Mouse (Mus musculus): ENCODE measurements around the gene Desi1. TPM values are rescaled to one million over a fixed set of nuclear protein-coding genes. Genes with fewer than 3 reads are reported as not detected.

The Desi1 gene
- polyA plus RNA-seq (2015; fragmentation: Nextera tagmentation; extraction: Ambion mirVana), result 50.6 and 50.9 TPM in 2 replicates

GRCm38 (mm10) chr15:82033762-82034161 lies at the start of gene Desi1:
Gene Desi1, minus strand, starts transcription at chr15:82033862.
- Histone ChIP-seq H3K4me2 (no peak within 1 kb of the TSS), H3K27me3 (replicated peaks) (no peaks in the 10 kb centered on the region), H3K9me3 (no peaks in the 10 kb centered on the region), H3K9ac (no peak within 1 kb of the TSS), H3K4me1 (no peaks in the 10 kb centered on the region), H3K36me3 (replicated peaks) (peaks cover 35% of the 10 kb centered on the region; the same call in 1 of the 2 replicates), H3K4me3 (no peak within 1 kb of the TSS), H3K27ac (no peak within 1 kb of the TSS)
- ATAC-seq (replicated peaks), result no peak
- WGBS, result 97% methylated on average over 4 of the region's 4 CpGs

DNA sequence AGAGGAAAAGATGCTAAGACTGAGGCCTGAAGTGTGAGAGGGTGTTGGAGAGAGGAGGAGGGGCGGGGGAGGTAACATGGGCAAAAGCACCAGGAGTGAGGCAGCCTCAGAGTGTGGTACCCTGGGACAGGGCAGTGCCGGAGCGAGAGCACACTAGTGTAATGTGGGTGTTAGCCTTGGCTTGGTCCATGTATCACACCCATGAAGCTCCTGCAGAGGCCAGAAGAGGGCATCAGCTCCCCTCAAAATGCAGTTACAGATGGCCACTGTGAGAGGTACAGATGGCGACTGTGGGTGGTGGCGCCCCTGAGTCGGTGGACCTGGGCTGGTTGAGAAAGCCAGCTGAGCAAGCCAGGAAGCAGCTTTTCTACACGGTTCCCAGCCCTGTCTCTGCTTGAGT lies 47.5 kb upstream of the Desi1 start:
- no peak overlapping the region for H3K4me2 ChIP-seq
- H3K9ac ChIP-seq, result no peak overlapping the region
- WGBS, result 35% methylated on average over 7 of the region's 7 CpGs
- no peaks in the 10 kb centered on the region for H3K9me3 ChIP-seq
- no peaks in the 10 kb centered on the region for H3K4me1 ChIP-seq
- H3K36me3 ChIP-seq (replicated peaks), result no peaks in the 10 kb centered on the region
- no peaks in the 10 kb centered on the region for H3K27me3 ChIP-seq (replicated peaks)
- H3K27ac ChIP-seq, result no peak overlapping the region
- no peak overlapping the region for H3K4me3 ChIP-seq
- ATAC-seq (replicated peaks), result no peak

GRCm38 (mm10) chr15:82079883-82080282 lies 46.2 kb upstream of the Desi1 start:
- no peaks in the 10 kb centered on the region for H3K27me3 ChIP-seq (replicated peaks)
- no peak overlapping the region for H3K9ac ChIP-seq
- H3K27ac ChIP-seq, result no peak overlapping the region
- no peaks in the 10 kb centered on the region for H3K9me3 ChIP-seq
- no peak overlapping the region for H3K4me2 ChIP-seq
- H3K4me1 ChIP-seq, result no peaks in the 10 kb centered on the region
- ATAC-seq (replicated peaks), result no peak
- H3K36me3 ChIP-seq (replicated peaks), result no peaks in the 10 kb centered on the region
- H3K4me3 ChIP-seq, result no peak overlapping the region
- 66% methylated on average over 10 of the region's 10 CpGs for WGBS

- WGBS, result 86% methylated on average over 7 of the region's 7 CpGs
- Histone ChIP-seq H3K9ac (no peak overlapping the region), H3K4me1 (0 out of 2 replicates have a peak, but pooled peaks cover 2% of the 10 kb centered on the region), H3K27ac (no peak overlapping the region), H3K9me3 (no peaks in the 10 kb centered on the region), H3K27me3 (replicated peaks) (peaks cover 27% of the 10 kb centered on the region), H3K36me3 (replicated peaks) (no peaks in the 10 kb centered on the region), H3K4me3 (no peak overlapping the region), H3K4me2 (no peak overlapping the region)
- no peak for ATAC-seq (replicated peaks)
Measured at GRCm38 (mm10) chr15:82073490-82073889, 39.8 kb upstream of the Desi1 start.

DNA sequence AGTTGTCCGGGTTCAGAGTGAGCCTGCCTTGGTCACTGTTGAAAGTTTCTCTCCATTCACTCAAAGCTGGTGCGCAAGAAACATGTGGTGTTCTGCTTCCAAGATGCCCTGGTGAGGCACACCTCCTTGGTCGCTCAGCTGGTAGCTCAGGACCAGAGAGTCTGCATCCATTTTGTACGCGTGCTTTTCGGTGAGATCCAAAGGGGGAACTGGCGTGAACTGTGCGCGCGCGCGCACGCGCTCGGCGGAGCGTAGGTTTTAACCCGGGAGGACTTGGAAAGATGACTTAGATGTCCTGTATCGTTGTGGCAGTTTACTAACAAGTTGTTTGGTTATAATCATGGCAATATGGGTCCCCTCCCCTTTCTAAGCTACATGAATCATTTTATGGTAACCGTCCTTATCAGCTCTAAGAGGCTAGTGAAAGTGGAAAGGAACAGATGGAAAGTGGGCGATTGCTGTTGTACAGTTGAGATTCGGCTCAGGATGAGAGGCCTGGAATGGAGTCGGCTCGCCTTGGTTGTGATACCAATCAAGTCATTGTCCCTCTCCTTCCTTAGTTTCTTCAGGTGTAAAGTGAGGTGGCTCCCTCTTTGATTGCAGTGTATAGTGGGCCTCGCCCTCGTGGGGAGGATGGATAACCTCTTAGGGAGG lies 38.3 kb upstream of the Desi1 start:
- Histone ChIP-seq H3K4me2 (no peak overlapping the region), H3K27ac (no peak overlapping the region), H3K27me3 (replicated peaks) (peaks cover 35% of the 10 kb centered on the region), H3K36me3 (replicated peaks) (no peaks in the 10 kb centered on the region), H3K4me1 (0 out of 2 replicates have a peak, but pooled peaks cover 2% of the 10 kb centered on the region), H3K9ac (no peak overlapping the region), H3K9me3 (no peaks in the 10 kb centered on the region), H3K4me3 (no peak overlapping the region)
- ATAC-seq (replicated peaks), result no peak
- 91% methylated on average over 26 of the region's 26 CpGs for WGBS

- H3K4me2 ChIP-seq, result peak within 1 kb of the TSS; percentile 41
- no peak within 1 kb of the TSS for H3K9ac ChIP-seq
- WGBS, result 20% methylated on average over 40 of the region's 40 CpGs
- H3K27me3 ChIP-seq (replicated peaks), result peaks cover 35% of the 10 kb centered on the region
- no peak for ATAC-seq (replicated peaks)
- H3K4me3 ChIP-seq, result peak within 1 kb of the TSS; percentile 18
- H3K9me3 ChIP-seq, result no peaks in the 10 kb centered on the region
- no peak within 1 kb of the TSS for H3K27ac ChIP-seq
- 0 out of 2 replicates have a peak, but pooled peaks cover 2% of the 10 kb centered on the region for H3K4me1 ChIP-seq
- no peaks in the 10 kb centered on the region for H3K36me3 ChIP-seq (replicated peaks)
Measured at GRCm38 (mm10) chr15:82069898-82070297, 36.2 kb upstream of the Desi1 start, which contains the start of gene Mei1. Gene Mei1, plus strand, starts transcription at chr15:82069996.

GRCm38 (mm10) chr15:82065511-82065910 lies 31.8 kb upstream of the Desi1 start:
- Histone ChIP-seq H3K9ac (no peak overlapping the region), H3K4me3 (no peak overlapping the region), H3K36me3 (replicated peaks) (no peaks in the 10 kb centered on the region), H3K4me1 (0 out of 2 replicates have a peak, but pooled peaks cover 2% of the 10 kb centered on the region), H3K4me2 (no peak overlapping the region), H3K27me3 (replicated peaks) (peaks cover 27% of the 10 kb centered on the region), H3K27ac (no peak overlapping the region), H3K9me3 (no peaks in the 10 kb centered on the region)
- 18% methylated on average over 7 of the region's 7 CpGs for WGBS
- no peak for ATAC-seq (replicated peaks)

DNA sequence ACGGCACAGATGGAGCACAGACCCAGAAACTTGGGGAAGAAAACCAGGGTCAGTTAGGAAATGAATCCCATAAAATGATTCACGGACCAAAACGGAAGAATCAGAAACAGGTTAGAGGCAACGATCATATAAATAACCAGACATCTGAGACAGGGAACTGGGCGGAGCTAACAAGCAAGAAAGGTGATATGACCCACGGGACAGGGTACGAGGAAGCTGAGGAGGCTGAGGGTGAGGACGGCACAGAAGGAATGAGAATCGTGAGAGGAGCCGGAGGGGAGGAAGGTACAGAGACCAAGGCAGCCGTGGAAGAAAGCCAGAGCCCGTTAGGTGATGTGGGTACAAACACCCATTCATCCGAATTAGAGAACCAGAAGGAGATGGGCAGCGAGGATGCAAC lies 30.2 kb upstream of the Desi1 start:
- Histone ChIP-seq H3K27me3 (replicated peaks) (peaks cover 12% of the 10 kb centered on the region), H3K27ac (no peak overlapping the region), H3K36me3 (replicated peaks) (no peaks in the 10 kb centered on the region), H3K4me2 (no peak overlapping the region), H3K9me3 (no peaks in the 10 kb centered on the region), H3K9ac (no peak overlapping the region), H3K4me3 (no peak overlapping the region), H3K4me1 (no peaks in the 10 kb centered on the region)
- ATAC-seq (replicated peaks), result no peak
- 76% methylated on average over 14 of the region's 14 CpGs for WGBS

- Histone ChIP-seq H3K4me1 (no peaks in the 10 kb centered on the region), H3K4me3 (no peak within 1 kb of the TSS), H3K27ac (no peak within 1 kb of the TSS), H3K36me3 (replicated peaks) (no peaks in the 10 kb centered on the region), H3K27me3 (replicated peaks) (no peaks in the 10 kb centered on the region), H3K4me2 (no peak within 1 kb of the TSS), H3K9ac (no peak within 1 kb of the TSS), H3K9me3 (no peaks in the 10 kb centered on the region)
- WGBS, result 77% methylated on average over 1 of the region's 1 CpGs
- no peak for ATAC-seq (replicated peaks)
Measured at GRCm38 (mm10) chr15:82058719-82059201, 25.1 kb upstream of the Desi1 start, which contains the start of gene 4930407I10Rik. Gene 4930407I10Rik, plus strand, starts transcription at chr15:82059151.

GRCm38 (mm10) chr15:82052544-82052943 lies 18.9 kb upstream of the Desi1 start:
- Histone ChIP-seq H3K27ac (no peak overlapping the region), H3K4me3 (no peak overlapping the region), H3K9ac (no peak overlapping the region), H3K4me2 (no peak overlapping the region), H3K36me3 (replicated peaks) (no peaks in the 10 kb centered on the region), H3K9me3 (no peaks in the 10 kb centered on the region), H3K27me3 (replicated peaks) (0 out of 2 replicates have a peak, but pooled peaks cover 3% of the 10 kb centered on the region), H3K4me1 (peaks cover 4% of the 10 kb centered on the region)
- 73% methylated on average over 5 of the region's 5 CpGs for WGBS
- ATAC-seq (replicated peaks), result no peak

- H3K27me3 ChIP-seq (replicated peaks), result no peaks in the 10 kb centered on the region
- under 1% methylated on average over 74 of the region's 74 CpGs for WGBS
- ATAC-seq (replicated peaks), result peak; percentile 92
- peak within 1 kb of the TSS; percentile 89 for H3K4me2 ChIP-seq
- peaks cover 7% of the 10 kb centered on the region; the same call in 1 of the 2 replicates for H3K36me3 ChIP-seq (replicated peaks)
- peaks cover 29% of the 10 kb centered on the region for H3K4me1 ChIP-seq
- peak within 1 kb of the TSS; percentile 83 for H3K4me3 ChIP-seq
- peak within 1 kb of the TSS; percentile 97 for H3K9ac ChIP-seq
- H3K9me3 ChIP-seq, result no peaks in the 10 kb centered on the region
- peak within 1 kb of the TSS; percentile 87 for H3K27ac ChIP-seq
Measured at GRCm38 (mm10) chr15:82047080-82047883, 13.6 kb upstream of the Desi1 start, which contains the start of gene Snu13. Gene Snu13, minus strand, starts transcription at chr15:82047598.

DNA sequence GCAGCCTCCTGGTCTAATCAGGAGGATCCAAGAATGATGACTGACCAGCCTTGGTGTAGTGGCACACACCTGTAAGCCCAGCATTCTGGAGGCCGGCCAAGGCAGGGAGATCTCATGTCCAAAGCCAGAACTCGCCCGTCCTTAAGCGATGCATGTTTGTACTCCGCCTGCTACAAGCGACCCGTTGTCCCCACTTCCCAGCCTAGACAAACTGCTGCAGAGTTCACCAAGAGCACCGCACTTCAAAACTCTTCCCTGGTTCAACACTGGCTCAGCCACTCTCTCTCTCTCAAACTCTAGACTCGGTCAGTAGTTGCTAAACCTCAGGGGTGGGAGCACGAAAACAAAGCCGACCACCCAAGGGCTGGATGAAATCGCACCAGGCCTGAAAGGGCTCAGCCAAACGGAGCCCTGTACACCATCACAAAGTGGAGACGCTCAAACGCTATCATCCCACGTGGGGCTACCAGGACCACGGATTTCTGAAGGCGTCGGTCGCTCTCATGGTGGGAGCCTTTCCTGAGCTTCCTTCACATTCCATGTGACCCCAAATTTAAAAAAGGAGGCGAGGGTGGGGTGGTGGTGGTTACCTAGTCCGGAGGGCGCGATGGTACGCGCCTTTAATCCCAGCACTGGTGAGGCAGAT lies 12.7 kb upstream of the Desi1 start:
- 5% methylated on average over 26 of the region's 26 CpGs for WGBS
- no peaks in the 10 kb centered on the region for H3K27me3 ChIP-seq (replicated peaks)
- no peak overlapping the region for H3K27ac ChIP-seq
- H3K9ac ChIP-seq, result peak overlapping the region; percentile 97
- no peak; the same call in 1 of the 2 replicates for ATAC-seq (replicated peaks)
- peak overlapping the region; percentile 89 for H3K4me2 ChIP-seq
- peaks cover 9% of the 10 kb centered on the region; the same call in 1 of the 2 replicates for H3K36me3 ChIP-seq (replicated peaks)
- peaks cover 29% of the 10 kb centered on the region for H3K4me1 ChIP-seq
- H3K4me3 ChIP-seq, result peak overlapping the region; percentile 83
- H3K9me3 ChIP-seq, result no peaks in the 10 kb centered on the region
